Mouse (Mus musculus): ENCODE results near the gene Cxxc4.

Cxxc4 gene

GRCm38 (mm10) chr3:134243850-134244247 is 7.6 kb downstream of the Cxxc4 start:
- DNase-seq (ENCODE audit: low read depth, low spot score): no peak

- DNase-seq (ENCODE audit: low read depth, low spot score): no peak
Observed at GRCm38 (mm10) chr3:134254221-134254620, 17.9 kb downstream of the Cxxc4 start.

GRCm38 (mm10) chr3:134258715-134259114 is 22.4 kb downstream of the Cxxc4 start:
- DNase-seq (ENCODE audit: low read depth, low spot score): no peak

DNA sequence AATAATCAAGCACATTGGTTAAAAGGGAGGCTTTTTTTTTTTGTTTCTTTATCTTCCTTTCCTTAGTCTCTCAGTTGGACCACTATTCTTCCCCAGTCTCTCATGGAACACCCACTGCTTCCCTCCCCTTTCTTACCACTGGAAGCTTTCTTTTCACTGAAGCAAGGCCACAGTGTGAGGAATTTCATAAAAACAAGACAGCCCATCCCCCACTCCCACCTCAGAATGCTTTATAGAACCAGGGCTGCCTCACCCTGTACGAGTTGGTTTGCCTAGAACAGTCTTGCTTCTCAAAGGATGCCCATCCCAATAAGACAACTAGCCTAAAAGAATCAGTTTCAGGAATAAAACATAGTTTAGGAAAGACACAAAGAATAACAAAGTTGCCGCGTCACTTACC is 23.0 kb downstream of the Cxxc4 start:
- DNase-seq (ENCODE audit: low read depth, low spot score): no peak

- DNase-seq (ENCODE audit: low read depth, low spot score): no peak
Observed at GRCm38 (mm10) chr3:134279655-134280054, 43.4 kb downstream of the Cxxc4 start.

DNA sequence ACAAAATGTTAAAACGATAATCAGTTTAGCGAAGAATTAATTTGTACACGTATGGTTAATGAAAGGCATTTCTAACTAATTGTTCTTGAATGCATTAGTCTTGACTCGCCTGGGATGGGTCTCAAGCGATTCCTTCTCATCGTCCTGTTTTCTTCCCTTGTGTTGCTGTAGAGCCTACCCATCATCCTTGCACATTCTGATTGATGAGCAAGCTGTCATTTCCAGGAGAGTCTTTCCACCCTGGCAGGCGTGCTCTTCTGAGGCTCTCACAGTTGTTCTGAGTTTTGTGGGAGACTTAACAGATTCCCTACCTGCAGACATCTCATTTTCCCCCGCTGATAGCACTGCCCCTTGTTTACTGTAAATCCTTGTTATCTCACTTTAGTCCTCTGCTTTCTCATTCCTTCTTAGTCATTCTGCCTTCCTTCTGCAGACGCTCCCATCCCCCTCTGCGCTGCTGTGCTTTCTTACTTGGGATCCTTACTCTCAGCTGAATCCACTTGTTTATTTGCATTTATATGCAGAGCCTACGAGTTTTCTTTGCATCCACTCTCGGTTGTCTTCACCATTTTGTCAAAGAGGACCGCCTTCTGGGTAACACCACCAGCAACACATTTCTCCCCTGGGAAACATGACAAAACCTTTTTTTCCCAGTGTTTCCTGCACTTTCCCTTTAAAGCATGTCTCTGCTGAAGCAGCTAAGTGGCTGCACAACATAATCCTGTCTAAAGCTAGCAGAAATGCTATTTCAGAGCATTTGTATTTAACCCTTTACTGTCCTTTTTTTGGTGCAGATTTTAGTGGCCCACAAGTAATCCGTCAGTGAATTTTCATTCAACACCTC is 45.5 kb downstream of the Cxxc4 start:
- no peak for DNase-seq (ENCODE audit: low read depth, low spot score)

DNA sequence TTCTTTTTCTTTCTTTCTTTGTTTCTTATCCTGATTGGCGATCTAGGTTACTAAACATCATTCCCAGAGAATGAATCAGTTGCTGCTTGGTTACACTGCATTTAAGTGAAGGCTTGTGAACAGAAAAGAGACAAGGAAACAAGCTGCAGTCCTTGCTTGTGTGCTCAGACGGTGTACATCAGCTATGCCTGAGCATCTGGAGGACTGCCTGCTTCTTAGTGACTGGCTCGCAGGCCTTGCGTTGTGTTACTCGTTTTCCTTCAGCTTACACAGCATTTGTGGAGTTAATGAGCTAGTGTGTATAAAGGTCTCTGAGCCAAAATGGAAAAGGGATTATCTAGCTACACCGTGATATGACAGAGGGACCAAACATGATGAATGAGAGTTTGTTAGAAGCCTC is 58.9 kb downstream of the Cxxc4 start:
- no peak for DNase-seq (ENCODE audit: low read depth, low spot score)

DNA sequence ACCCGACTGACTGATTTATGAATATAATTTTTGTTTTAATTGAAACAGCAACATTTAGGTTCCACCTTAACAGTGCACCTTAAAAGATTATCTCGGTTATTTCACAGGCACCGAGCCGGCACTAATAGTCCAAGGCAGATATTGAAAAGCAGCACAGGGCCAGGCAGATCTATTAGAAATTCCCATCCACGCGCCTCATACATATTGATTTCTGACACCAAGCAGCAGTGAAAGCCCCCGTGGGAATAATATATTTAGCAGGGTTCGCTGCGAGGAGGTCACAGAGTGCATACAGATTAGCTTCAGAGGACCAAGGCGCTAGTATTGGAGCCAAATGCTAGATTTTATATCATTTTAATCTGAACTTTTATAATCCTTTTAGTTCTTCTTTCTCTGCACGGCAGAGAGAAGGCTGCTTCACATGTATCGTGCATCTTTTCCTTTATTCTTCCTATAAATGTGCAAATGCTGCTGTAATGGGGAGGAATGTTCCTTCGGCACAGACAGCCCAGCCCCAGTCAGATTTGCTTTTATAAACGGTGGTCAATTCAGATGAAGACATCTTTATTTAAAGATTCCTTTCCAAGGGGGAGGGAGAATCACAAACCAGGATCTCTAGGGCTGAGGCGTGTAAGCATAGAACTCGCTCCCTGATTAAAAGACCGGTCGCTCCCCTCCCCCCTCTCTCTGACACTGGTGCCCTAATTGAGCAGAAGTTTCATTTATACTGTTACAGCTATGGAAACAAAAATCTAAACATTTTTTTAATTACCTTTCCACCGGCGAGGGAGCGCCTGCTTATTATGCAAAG is 66.6 kb downstream of the Cxxc4 start:
- DNase-seq (ENCODE audit: low read depth, low spot score): no peak

- DNase-seq (ENCODE audit: low read depth, low spot score): no peak
Observed at GRCm38 (mm10) chr3:134303492-134303808, 67.2 kb downstream of the Cxxc4 start.

DNA sequence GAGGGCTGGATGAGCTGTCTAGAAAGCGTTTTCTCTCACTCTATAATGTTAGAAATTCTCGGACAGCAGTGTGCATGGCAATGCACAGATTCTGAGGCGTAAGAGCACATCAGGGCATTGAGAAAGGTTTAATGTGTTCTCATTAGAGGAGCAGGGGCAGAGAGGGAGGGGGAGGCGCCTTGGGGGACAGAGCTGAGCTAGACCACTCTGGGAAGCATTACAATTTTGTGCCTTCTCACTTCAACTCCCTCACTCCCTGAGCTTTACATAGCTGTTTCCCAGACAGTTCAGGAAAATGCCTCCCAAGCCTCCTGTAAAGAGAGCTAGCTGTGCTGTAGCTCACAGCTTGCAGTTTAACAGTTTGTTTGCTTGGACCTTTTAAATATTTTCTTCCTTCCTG is 70.2 kb downstream of the Cxxc4 start:
- no peak for DNase-seq (ENCODE audit: low read depth, low spot score)

DNA sequence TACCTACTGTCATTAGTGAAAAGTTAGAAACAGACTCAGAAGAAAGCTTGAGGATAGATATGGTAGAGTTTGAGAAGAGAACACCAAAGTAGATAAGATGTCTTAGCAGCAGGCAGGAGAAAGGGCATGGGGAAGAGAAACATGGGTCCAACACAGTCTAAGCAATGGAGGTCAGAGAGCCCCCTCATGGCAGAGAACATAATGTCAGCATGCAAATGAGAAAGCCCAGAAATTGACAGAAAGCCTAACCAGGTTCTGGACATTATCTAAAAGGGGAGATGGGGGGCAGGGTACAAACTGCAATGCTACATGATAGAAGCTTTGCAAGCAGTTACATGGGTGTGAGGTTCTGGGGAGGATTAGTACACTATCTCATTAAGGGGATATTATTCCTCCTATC is 71.5 kb downstream of the Cxxc4 start:
- no peak for DNase-seq (ENCODE audit: low read depth, low spot score)
